Mouse (Mus musculus): ENCODE results near the gene Btbd35f13. TPM values are rescaled to one million over a fixed set of nuclear protein-coding genes. Genes with fewer than 3 reads are reported as not detected.
"Not testable (repeated sequence)": the region's sequence is repeated elsewhere in the genome, so short reads cannot be mapped to it uniquely, and the experiment has no call there.

Btbd35f13 gene
- not detected in 2 replicates for total RNA-seq (2017)

DNA sequence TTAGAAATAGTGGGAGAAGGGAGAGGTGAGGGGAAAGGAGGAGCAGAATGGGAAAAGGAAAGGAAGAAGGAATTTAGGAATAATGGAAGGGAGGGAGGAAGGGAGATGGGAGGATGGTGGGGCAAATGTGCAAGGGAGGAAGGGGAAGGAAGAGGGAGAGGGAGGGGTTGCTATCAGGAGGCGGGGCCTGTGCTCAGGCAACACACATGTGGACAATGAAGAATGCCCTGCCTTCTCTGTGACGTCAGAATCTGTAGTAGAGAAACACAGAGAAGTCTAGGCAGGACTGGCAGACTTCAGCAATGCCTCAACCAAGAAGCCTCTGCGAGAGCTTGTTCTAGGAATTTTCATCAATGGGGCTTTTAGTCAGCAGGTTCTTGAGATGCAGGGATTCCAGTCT, at the start of gene Btbd35f13:
Btbd35f13 (plus strand) TSS at position 301 of the 400 bp plus-strand sequence.
- ATAC-seq (ENCODE audit: extremely low read depth, insufficient number of reproducible peaks, low FRiP score, poor library complexity, severe bottlenecking): not testable (repeated sequence)

DNA sequence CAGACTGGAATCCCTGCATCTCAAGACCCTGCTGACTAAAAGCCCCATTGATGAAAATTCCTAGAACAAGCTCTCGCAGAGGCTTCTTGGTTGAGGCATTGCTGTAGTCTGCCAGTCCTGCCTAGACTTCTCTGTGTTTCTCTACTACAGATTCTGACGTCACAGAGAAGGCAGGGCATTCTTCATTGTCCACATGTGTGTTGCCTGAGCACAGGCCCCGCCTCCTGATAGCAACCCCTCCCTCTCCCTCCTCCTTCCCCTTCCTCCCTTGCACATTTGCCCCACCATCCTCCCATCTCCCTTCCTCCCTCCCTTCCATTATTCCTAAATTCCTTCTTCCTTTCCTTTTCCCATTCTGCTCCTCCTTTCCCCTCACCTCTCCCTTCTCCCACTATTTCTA, 45.3 kb downstream of the Btbd35f13 start, which contains the start of gene Btbd35f14:
Btbd35f14 (minus strand) TSS at position 101 of the 400 bp plus-strand sequence.
- ATAC-seq (ENCODE audit: extremely low read depth, insufficient number of reproducible peaks, low FRiP score, poor library complexity, severe bottlenecking): not testable (repeated sequence)

Other genes with a start within 250 kb of the Btbd35f13 start
- gene Btbd35f15, start 79.9 kb upstream of the Btbd35f13 start, total RNA-seq (2017): not detected in 2 replicates
- not detected in 2 replicates for gene Btbd35f14, start 45.2 kb downstream of the Btbd35f13 start, total RNA-seq (2017)

Data from neutrophil, adult 5-6 weeks (primary cell).